Mouse (Mus musculus): Measurements from ENCODE around the gene Exosc1. TPM values are rescaled to one million over a fixed set of nuclear protein-coding genes. Genes with fewer than 3 reads are reported as not detected.

The Exosc1 gene
- total RNA-seq, 1 experiment = 48.2 TPM

GRCm38 (mm10) chr19:41980819-41981594, 47.8 kb upstream of the Exosc1 start, which contains the start of gene Mms19:
TSS of gene Mms19 (minus strand) at chr19:41981157.
- H3K9me3 ChIP-seq (ENCODE audit: control insufficient read depth, insufficient read depth, low read depth, low read length) = no peaks in the 10 kb centered on the region
- H3K9ac ChIP-seq (ENCODE audit: insufficient read depth, low read depth, low read length, poor library complexity, severe bottlenecking) = peak within 1 kb of the TSS; percentile 86
- peak; percentile 99 for DNase-seq (ENCODE audit: low read depth, low spot score)
- in situ Hi-C loops (cut with MboI; ENCODE audit: low sequenced_read_pairs in 2 of 2, unreplicated experiment in 2 of 2) = no loop called here
- 0 out of 2 replicates have a peak, but pooled peaks cover 6% of the 10 kb centered on the region for H3K36me3 ChIP-seq (ENCODE audit: control insufficient read depth, insufficient read depth, low read length, poor library complexity, severe bottlenecking)
- peaks cover 9 to 12% of the 10 kb centered on the region in 2 experiments for H3K4me1 ChIP-seq (ENCODE audit: control insufficient read depth in 2 of 2, insufficient read depth in 2 of 2, low read length in 2 of 2, poor library complexity in 1 of 2)
- peak within 1 kb of the TSS; percentile 87 to 93 for H3K4me3 ChIP-seq (ENCODE audit: insufficient read depth in 1 of 2, low read depth in 1 of 2, low read length in 2 of 2, poor library complexity in 1 of 2, severe bottlenecking in 1 of 2)
- TF ChIP-seq CHD2 (IDR thresholded peaks at IDR 0.05; ENCODE audit: low read depth, low read length) (no peak), MAFK (IDR thresholded peaks at IDR 0.05; ENCODE audit: insufficient read depth, low read depth, low read length) (no peak), ZNF384 (IDR thresholded peaks at IDR 0.05; ENCODE audit: low read depth, low read length) (no peak), HCFC1 (IDR thresholded peaks at IDR 0.05; ENCODE audit: borderline replicate concordance, insufficient read depth, low read length) (no peak; the same call in 1 of the 2 replicates), ZC3H11A (IDR thresholded peaks at IDR 0.05; ENCODE audit: borderline replicate concordance, low read depth, low read length) (no peak)
- H3K27ac ChIP-seq (ENCODE audit: insufficient read depth, low read depth, low read length, poor library complexity, severe bottlenecking) = peak within 1 kb of the TSS; percentile 85

- in situ Hi-C loops (cut with MboI; ENCODE audit: low sequenced_read_pairs in 2 of 2, unreplicated experiment in 2 of 2) = no loop called here
- DNase-seq (ENCODE audit: low read depth, low spot score) = peak; percentile 47
- Histone ChIP-seq H3K4me3 (ENCODE audit: insufficient read depth in 1 of 2, low read depth in 1 of 2, low read length in 2 of 2, poor library complexity in 1 of 2, severe bottlenecking in 1 of 2) (peak overlapping the region; percentile 87 to 93), H3K9ac (ENCODE audit: insufficient read depth, low read depth, low read length, poor library complexity, severe bottlenecking) (peak overlapping the region; percentile 86), H3K36me3 (ENCODE audit: control insufficient read depth, insufficient read depth, low read length, poor library complexity, severe bottlenecking) (0 out of 2 replicates have a peak, but pooled peaks cover 6% of the 10 kb centered on the region), H3K4me1 (ENCODE audit: control insufficient read depth in 2 of 2, insufficient read depth in 2 of 2, low read length in 2 of 2, poor library complexity in 1 of 2) (peaks cover 11 to 13% of the 10 kb centered on the region in 2 experiments), H3K9me3 (ENCODE audit: control insufficient read depth, insufficient read depth, low read depth, low read length) (no peaks in the 10 kb centered on the region), H3K27ac (ENCODE audit: insufficient read depth, low read depth, low read length, poor library complexity, severe bottlenecking) (peak overlapping the region; percentile 85)
- TF ChIP-seq CHD2 (IDR thresholded peaks at IDR 0.05; ENCODE audit: low read depth, low read length) (no peak), HCFC1 (IDR thresholded peaks at IDR 0.05; ENCODE audit: borderline replicate concordance, insufficient read depth, low read length) (no peak)
Measured at GRCm38 (mm10) chr19:41980422-41980818, 47.2 kb upstream of the Exosc1 start.

GRCm38 (mm10) chr19:41973891-41974794, 40.9 kb upstream of the Exosc1 start:
- H3K4me1 ChIP-seq (ENCODE audit: control insufficient read depth in 2 of 2, insufficient read depth in 2 of 2, low read length in 2 of 2, poor library complexity in 1 of 2) = peaks cover 5 to 7% of the 10 kb centered on the region in 2 experiments; a peak in 3 of 4 replicates
- peaks cover 13% of the 10 kb centered on the region for H3K36me3 ChIP-seq (ENCODE audit: control insufficient read depth, insufficient read depth, low read length, poor library complexity, severe bottlenecking)
- peak overlapping the region; percentile 24; the same call in 1 of the 2 replicates for H3K9ac ChIP-seq (ENCODE audit: insufficient read depth, low read depth, low read length, poor library complexity, severe bottlenecking)
- no peaks in the 10 kb centered on the region for H3K9me3 ChIP-seq (ENCODE audit: control insufficient read depth, insufficient read depth, low read depth, low read length)
- in situ Hi-C loops (cut with MboI; ENCODE audit: low sequenced_read_pairs in 2 of 2, unreplicated experiment in 2 of 2) = no loop called here
- DNase-seq (ENCODE audit: low read depth, low spot score) = no peak
- TF ChIP-seq CHD2 (IDR thresholded peaks at IDR 0.05; ENCODE audit: low read depth, low read length) (no peak), ZC3H11A (IDR thresholded peaks at IDR 0.05; ENCODE audit: borderline replicate concordance, low read depth, low read length) (no peak), ZNF384 (IDR thresholded peaks at IDR 0.05; ENCODE audit: low read depth, low read length) (no peak), MAFK (IDR thresholded peaks at IDR 0.05; ENCODE audit: insufficient read depth, low read depth, low read length) (no peak), HCFC1 (IDR thresholded peaks at IDR 0.05; ENCODE audit: borderline replicate concordance, insufficient read depth, low read length) (no peak)
- H3K4me3 ChIP-seq (ENCODE audit: insufficient read depth in 1 of 2, low read depth in 1 of 2, low read length in 2 of 2, poor library complexity in 1 of 2, severe bottlenecking in 1 of 2) = no peak overlapping the region
- H3K27ac ChIP-seq (ENCODE audit: insufficient read depth, low read depth, low read length, poor library complexity, severe bottlenecking) = 0 out of 2 replicates have a peak overlapping the region, but pooled peaks have one; percentile 2

- H3K4me3 ChIP-seq (ENCODE audit: insufficient read depth in 1 of 2, low read depth in 1 of 2, low read length in 2 of 2, poor library complexity in 1 of 2, severe bottlenecking in 1 of 2) = no peak overlapping the region
- H3K27ac ChIP-seq (ENCODE audit: insufficient read depth, low read depth, low read length, poor library complexity, severe bottlenecking) = no peak overlapping the region
- TF ChIP-seq ZNF384 (IDR thresholded peaks at IDR 0.05; ENCODE audit: low read depth, low read length) (no peak), ZC3H11A (IDR thresholded peaks at IDR 0.05; ENCODE audit: borderline replicate concordance, low read depth, low read length) (no peak), MAFK (IDR thresholded peaks at IDR 0.05; ENCODE audit: insufficient read depth, low read depth, low read length) (no peak), HCFC1 (IDR thresholded peaks at IDR 0.05; ENCODE audit: borderline replicate concordance, insufficient read depth, low read length) (no peak), CHD2 (IDR thresholded peaks at IDR 0.05; ENCODE audit: low read depth, low read length) (no peak)
- H3K36me3 ChIP-seq (ENCODE audit: control insufficient read depth, insufficient read depth, low read length, poor library complexity, severe bottlenecking) = peaks cover 25% of the 10 kb centered on the region
- no peak overlapping the region for H3K9ac ChIP-seq (ENCODE audit: insufficient read depth, low read depth, low read length, poor library complexity, severe bottlenecking)
- peaks cover 0 to 4% of the 10 kb centered on the region in 2 experiments; a peak in 1 of 4 replicates for H3K4me1 ChIP-seq (ENCODE audit: control insufficient read depth in 2 of 2, insufficient read depth in 2 of 2, low read length in 2 of 2, poor library complexity in 1 of 2)
- in situ Hi-C loops (cut with MboI; ENCODE audit: low sequenced_read_pairs in 2 of 2, unreplicated experiment in 2 of 2) = no loop called here
- DNase-seq (ENCODE audit: low read depth, low spot score) = no peak
- no peaks in the 10 kb centered on the region for H3K9me3 ChIP-seq (ENCODE audit: control insufficient read depth, insufficient read depth, low read depth, low read length)
Measured at GRCm38 (mm10) chr19:41969618-41970017, 36.4 kb upstream of the Exosc1 start.
